Mouse (Mus musculus): ENCODE measurements around the gene 4930548H24Rik. TPM values are rescaled to one million over a fixed set of nuclear protein-coding genes. Genes with fewer than 3 reads are reported as not detected.

Gene 4930548H24Rik
- polyA plus RNA-seq (2016; fragmentation: Nextera tagmentation; extraction: Ambion mirVana): not detected in 2 replicates

DNA sequence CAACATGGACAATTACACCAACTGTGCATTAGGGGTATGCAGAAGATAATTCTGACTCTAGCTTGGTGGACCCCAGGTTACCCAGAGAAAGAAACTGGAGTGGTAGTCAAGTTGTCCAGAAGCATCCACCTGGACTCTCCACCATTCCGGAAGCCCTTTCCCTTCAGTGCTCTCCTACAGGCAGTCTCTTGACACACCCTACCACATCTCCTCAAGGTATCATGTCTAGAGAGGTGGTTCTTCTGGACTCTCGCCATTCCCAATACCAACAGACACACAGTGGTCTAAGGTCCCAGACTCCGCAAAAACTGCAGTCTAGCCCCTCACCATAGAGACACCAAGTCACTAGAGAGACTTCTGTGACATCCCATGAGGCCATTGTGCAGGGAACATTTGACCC is at the start of gene 4930548H24Rik:
TSS of gene 4930548H24Rik (plus strand) at position 301 of the 400 bp plus-strand sequence.
- Histone ChIP-seq H3K9ac (no peak within 1 kb of the TSS), H3K4me2 (replicated peaks) (no peak within 1 kb of the TSS), H3K27ac (no peak within 1 kb of the TSS), H3K4me1 (no peaks in the 10 kb centered on the region), H3K36me3 (peaks cover 41% of the 10 kb centered on the region), H3K27me3 (no peaks in the 10 kb centered on the region), H3K4me3 (no peak within 1 kb of the TSS), H3K9me3 (replicated peaks) (no peaks in the 10 kb centered on the region)
- WGBS: 93% methylated on average over 3 of the region's 3 CpGs
- ATAC-seq (ENCODE audit: low FRiP score): no peak

DNA sequence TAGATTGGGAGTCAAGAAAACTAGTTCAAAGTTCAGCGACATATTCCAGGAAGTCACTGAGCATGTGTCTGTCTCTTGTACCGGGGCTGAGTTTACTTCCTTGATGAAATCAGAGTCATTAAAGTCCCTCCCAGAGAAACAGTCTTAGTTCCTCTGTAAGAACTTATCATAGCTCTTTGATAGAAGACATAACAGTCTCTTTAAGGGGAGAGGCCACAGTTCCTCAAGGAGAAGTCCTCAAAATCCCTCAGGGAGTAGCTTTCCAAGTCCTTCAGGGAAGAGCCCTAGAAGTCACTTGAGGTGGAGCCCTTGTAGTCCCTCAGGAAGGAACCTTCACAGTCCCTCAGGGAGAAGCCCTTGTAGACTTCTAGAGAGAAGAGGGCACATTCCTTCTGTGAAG is 34.2 kb upstream of the 4930548H24Rik start:
- 84% methylated on average over 2 of the region's 2 CpGs for WGBS
- no peaks in the 10 kb centered on the region for H3K9me3 ChIP-seq (replicated peaks)
- H3K4me3 ChIP-seq: no peak overlapping the region
- H3K4me2 ChIP-seq (replicated peaks): no peak overlapping the region
- no peak overlapping the region for H3K27ac ChIP-seq
- H3K36me3 ChIP-seq: 0 out of 2 replicates have a peak, but pooled peaks cover 3% of the 10 kb centered on the region
- ATAC-seq (ENCODE audit: low FRiP score): no peak
- H3K9ac ChIP-seq: no peak overlapping the region
- H3K27me3 ChIP-seq: no peaks in the 10 kb centered on the region
- H3K4me1 ChIP-seq: peaks cover 14% of the 10 kb centered on the region

DNA sequence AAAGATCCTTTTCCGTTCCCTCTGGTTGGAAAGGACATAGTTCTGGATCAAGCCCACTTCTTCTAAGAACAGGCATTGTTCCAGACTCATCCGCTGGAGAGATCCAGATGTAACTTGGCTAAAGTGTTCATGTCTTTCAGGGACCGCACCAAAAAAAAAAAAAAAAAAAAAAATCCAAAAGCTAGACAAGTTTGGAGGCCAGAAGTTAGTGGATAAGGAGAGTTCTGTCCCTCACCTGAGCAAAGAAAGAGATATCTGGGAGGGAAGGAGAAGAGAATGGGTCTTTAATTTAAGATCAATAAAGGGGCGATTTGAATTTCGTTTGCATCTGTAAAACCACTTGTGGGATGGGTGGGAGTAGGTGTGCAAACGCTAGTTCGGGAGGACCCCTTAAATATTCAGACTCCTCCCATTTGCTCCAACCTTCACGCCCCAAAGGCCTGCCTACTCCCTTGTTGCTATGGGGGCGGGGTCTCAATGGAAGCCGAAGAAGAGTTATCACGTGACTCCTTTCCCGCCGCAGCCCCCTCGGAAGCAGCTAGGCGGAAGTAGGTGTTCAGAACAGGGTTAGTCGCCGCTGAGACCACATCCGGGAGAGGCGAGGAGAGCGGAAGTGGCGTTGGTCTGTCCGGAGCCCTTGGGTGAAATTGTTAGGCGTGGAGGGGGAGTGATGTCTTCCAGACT is 33.5 kb upstream of the 4930548H24Rik start, which contains the start of gene Zfp512:
TSS of gene Zfp512 (plus strand) at position 554 of the 684 bp plus-strand sequence.
- H3K4me2 ChIP-seq (replicated peaks): peak within 1 kb of the TSS; percentile 86
- H3K4me1 ChIP-seq: peaks cover 14% of the 10 kb centered on the region
- H3K9me3 ChIP-seq (replicated peaks): no peaks in the 10 kb centered on the region
- no peaks in the 10 kb centered on the region for H3K27me3 ChIP-seq
- 0 out of 2 replicates have a peak, but pooled peaks cover 3% of the 10 kb centered on the region for H3K36me3 ChIP-seq
- peak; percentile 99 for ATAC-seq (ENCODE audit: low FRiP score)
- peak within 1 kb of the TSS; percentile 47 for H3K4me3 ChIP-seq
- 6% methylated on average over 23 of the region's 23 CpGs for WGBS
- peak within 1 kb of the TSS; percentile 76 for H3K9ac ChIP-seq
- no peak within 1 kb of the TSS; the same call in 1 of the 2 replicates for H3K27ac ChIP-seq

DNA sequence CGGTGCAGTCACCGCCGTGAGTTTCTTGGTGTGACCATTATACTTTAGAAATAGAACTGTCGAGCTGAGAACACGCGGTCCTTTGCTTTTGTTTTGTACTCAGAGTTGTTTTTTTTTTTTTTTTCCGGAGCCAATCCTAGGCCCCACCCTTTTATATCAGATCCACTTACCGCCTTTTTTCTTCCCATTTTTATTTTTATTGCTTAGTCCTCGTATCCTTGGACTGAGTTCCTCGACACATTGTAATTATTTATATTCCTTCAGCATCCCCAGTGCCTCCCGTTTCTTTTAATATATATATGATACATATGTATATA is 33.0 kb upstream of the 4930548H24Rik start:
- under 1% methylated on average over 11 of the region's 11 CpGs for WGBS
- peak; percentile 32; the same call in 1 of the 2 replicates for ATAC-seq (ENCODE audit: low FRiP score)
- H3K4me2 ChIP-seq (replicated peaks): peak overlapping the region; percentile 86
- H3K27me3 ChIP-seq: no peaks in the 10 kb centered on the region
- H3K4me1 ChIP-seq: peaks cover 14% of the 10 kb centered on the region
- no peak overlapping the region; the same call in 1 of the 2 replicates for H3K27ac ChIP-seq
- no peaks in the 10 kb centered on the region for H3K9me3 ChIP-seq (replicated peaks)
- H3K9ac ChIP-seq: peak overlapping the region; percentile 76
- H3K4me3 ChIP-seq: peak overlapping the region; percentile 47
- 0 out of 2 replicates have a peak, but pooled peaks cover 3% of the 10 kb centered on the region for H3K36me3 ChIP-seq

DNA sequence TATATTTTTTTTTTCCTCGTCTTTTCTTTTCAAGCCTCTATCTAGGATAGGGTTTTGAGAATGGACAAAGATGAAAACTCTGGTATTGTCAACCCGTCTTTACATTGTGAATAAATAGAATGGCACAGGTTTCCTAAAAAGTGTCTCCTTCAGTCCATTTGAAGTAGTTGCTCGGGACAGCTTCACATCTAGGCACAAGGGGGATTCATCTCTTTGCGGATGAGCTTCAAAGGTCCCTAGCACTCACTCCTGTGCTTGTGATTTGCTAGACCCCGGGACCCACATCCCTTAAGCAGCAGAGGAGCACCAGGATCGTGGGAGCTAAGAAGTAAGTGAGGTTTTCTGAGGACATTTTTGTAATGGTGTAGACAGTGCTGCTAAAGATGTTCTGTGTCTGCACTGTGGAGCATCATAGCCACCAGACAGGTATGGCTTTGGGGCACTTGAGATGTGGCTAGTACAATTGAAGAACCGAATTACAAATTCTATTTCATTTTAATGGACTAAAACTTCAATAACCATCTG is 32.6 kb upstream of the 4930548H24Rik start:
- peak overlapping the region; percentile 86 for H3K4me2 ChIP-seq (replicated peaks)

DNA sequence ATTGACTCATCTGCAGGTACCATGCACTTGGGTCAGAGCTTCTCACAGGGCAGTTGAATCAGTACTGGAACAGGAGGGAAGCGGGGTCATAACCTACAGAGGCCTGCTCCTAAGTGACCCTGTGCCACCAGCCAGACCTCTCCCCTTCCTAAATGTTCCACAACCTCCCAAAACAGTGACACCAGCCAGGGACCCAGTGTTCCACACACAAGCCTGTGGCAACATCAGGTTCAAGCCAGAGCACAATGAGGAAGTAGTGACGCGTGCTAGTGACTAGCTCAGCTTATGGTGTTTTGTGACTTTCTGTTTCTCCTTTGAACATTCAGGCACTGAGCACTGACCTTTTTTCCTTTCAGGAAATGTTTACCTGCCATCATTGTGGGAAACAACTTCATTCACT is 17.7 kb upstream of the 4930548H24Rik start:
- H3K4me3 ChIP-seq: no peak overlapping the region

More for the DNA sequence above, 32.6 kb upstream of the 4930548H24Rik start:
- Histone ChIP-seq H3K36me3 (0 out of 2 replicates have a peak, but pooled peaks cover 3% of the 10 kb centered on the region), H3K9ac (peak overlapping the region; percentile 76), H3K4me3 (peak overlapping the region; percentile 47), H3K27me3 (no peaks in the 10 kb centered on the region), H3K27ac (no peak overlapping the region), H3K9me3 (replicated peaks) (no peaks in the 10 kb centered on the region), H3K4me1 (peaks cover 14% of the 10 kb centered on the region)
- 20% methylated on average over 7 of the region's 7 CpGs for WGBS
- no peak for ATAC-seq (ENCODE audit: low FRiP score)

DNA sequence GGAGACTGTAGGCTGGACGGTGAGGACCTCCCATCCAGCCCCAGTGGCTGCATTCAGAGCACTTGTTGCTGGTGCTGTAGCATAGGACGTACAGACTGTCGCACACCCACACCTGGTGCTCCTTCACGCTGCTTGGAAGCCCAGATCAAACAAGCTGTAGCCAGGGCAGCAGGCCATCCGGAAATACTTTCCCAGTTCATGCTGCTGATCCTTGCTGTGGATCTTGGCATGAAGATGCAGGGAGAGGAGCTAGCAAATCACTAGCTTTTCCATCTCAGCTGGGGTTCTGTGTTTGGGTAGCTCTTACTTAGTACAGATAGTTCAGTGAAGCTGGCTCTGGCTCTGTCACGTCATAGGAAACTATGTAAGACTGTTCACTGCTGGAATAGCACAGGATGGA is 15.8 kb upstream of the 4930548H24Rik start:
- no peak overlapping the region for H3K27ac ChIP-seq
- no peaks in the 10 kb centered on the region for H3K27me3 ChIP-seq
- ATAC-seq (ENCODE audit: low FRiP score): no peak
- H3K4me1 ChIP-seq: no peaks in the 10 kb centered on the region
- 91% methylated on average over 6 of the region's 6 CpGs for WGBS
- no peak overlapping the region for H3K4me3 ChIP-seq
- H3K36me3 ChIP-seq: peaks cover 83% of the 10 kb centered on the region
- H3K4me2 ChIP-seq (replicated peaks): no peak overlapping the region
- no peaks in the 10 kb centered on the region for H3K9me3 ChIP-seq (replicated peaks)
- no peak overlapping the region for H3K9ac ChIP-seq

More for the DNA sequence above, 17.7 kb upstream of the 4930548H24Rik start:
- Histone ChIP-seq H3K27me3 (no peaks in the 10 kb centered on the region), H3K27ac (no peak overlapping the region), H3K4me1 (no peaks in the 10 kb centered on the region), H3K9me3 (replicated peaks) (no peaks in the 10 kb centered on the region), H3K4me2 (replicated peaks) (no peak overlapping the region), H3K36me3 (peaks cover 65% of the 10 kb centered on the region), H3K9ac (no peak overlapping the region)
- no peak for ATAC-seq (ENCODE audit: low FRiP score)
- WGBS: 96% methylated on average over 3 of the region's 3 CpGs

DNA sequence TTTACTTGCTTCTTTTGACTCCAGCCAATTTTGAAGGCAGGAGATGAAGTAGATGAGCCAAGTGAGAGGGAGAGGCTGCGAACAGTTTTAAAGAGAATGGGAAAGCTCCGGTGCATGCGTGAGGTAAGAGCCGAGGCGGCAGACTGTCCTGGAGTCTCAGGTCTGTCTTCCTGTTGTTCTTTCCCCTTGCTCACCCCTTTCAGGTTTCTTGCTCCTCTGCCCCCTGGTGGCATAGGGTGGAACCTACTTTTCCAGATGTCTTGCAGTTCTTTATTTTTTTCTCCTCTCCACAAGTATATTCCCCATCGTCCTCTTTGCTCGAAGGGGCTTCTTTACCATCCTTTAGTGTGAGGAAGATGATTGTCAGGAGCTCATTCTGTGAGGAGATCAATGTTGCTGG is 15.2 kb upstream of the 4930548H24Rik start:
- WGBS: 76% methylated on average over 7 of the region's 7 CpGs
- H3K27me3 ChIP-seq: no peaks in the 10 kb centered on the region
- H3K4me2 ChIP-seq (replicated peaks): no peak overlapping the region
- no peaks in the 10 kb centered on the region for H3K4me1 ChIP-seq
- ATAC-seq (ENCODE audit: low FRiP score): no peak
- no peak overlapping the region for H3K9ac ChIP-seq
- H3K4me3 ChIP-seq: no peak overlapping the region
- H3K9me3 ChIP-seq (replicated peaks): no peaks in the 10 kb centered on the region
- peaks cover 88% of the 10 kb centered on the region for H3K36me3 ChIP-seq
- H3K27ac ChIP-seq: no peak overlapping the region

DNA sequence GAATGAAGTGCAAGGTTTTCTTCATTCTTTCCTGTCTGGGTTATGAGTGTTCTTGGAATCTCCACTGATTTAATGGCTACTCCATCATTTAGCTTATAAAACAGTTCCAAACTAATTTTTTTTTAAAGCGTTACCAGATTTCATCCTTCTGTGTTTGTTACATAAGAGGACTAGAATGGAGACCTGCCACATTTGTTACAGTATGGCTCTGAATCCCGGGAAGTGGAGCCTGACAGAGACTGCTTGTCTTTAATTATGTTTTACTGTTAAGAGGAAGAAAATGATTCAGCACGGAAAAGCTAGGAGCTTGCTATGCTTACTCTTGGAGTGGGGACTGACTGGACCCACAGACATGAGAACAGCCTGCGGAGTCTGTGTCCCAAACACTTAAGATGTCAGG is 5.0 kb upstream of the 4930548H24Rik start:
- Histone ChIP-seq H3K27ac (no peak overlapping the region), H3K4me1 (no peaks in the 10 kb centered on the region), H3K9me3 (replicated peaks) (no peaks in the 10 kb centered on the region), H3K36me3 (peaks cover 84% of the 10 kb centered on the region), H3K4me2 (replicated peaks) (no peak overlapping the region), H3K4me3 (no peak overlapping the region), H3K9ac (no peak overlapping the region), H3K27me3 (no peaks in the 10 kb centered on the region)
- 94% methylated on average over 4 of the region's 4 CpGs for WGBS
- no peak for ATAC-seq (ENCODE audit: low FRiP score)

DNA sequence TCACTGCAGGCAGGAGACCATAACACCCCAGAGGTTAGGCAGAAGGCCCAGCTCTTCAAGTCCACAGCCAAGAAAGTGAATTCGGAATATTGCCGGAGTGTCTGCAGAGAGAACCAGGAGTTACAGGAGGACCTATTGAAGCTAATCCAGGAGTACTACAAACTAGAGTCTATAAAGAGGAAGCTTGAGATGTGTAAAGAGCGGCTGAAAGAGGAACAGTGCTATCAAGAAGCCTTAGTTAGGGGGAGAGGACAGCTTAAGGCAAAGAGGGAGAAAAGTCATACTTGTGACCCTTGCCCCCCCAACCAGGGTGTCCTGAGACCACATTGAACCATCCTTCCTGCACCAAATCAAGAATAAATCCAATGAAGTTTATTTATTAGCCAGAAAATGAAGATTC is 2.3 kb downstream of the 4930548H24Rik start:
- Histone ChIP-seq H3K4me2 (replicated peaks) (no peak overlapping the region), H3K36me3 (peaks cover 20% of the 10 kb centered on the region), H3K9me3 (replicated peaks) (no peaks in the 10 kb centered on the region), H3K4me3 (no peak overlapping the region), H3K27me3 (no peaks in the 10 kb centered on the region), H3K4me1 (no peaks in the 10 kb centered on the region), H3K9ac (no peak overlapping the region), H3K27ac (no peak overlapping the region)
- ATAC-seq (ENCODE audit: low FRiP score): no peak
- whole genome bisulfite sequencing: 100% methylated on average over 3 of the region's 3 CpGs

DNA sequence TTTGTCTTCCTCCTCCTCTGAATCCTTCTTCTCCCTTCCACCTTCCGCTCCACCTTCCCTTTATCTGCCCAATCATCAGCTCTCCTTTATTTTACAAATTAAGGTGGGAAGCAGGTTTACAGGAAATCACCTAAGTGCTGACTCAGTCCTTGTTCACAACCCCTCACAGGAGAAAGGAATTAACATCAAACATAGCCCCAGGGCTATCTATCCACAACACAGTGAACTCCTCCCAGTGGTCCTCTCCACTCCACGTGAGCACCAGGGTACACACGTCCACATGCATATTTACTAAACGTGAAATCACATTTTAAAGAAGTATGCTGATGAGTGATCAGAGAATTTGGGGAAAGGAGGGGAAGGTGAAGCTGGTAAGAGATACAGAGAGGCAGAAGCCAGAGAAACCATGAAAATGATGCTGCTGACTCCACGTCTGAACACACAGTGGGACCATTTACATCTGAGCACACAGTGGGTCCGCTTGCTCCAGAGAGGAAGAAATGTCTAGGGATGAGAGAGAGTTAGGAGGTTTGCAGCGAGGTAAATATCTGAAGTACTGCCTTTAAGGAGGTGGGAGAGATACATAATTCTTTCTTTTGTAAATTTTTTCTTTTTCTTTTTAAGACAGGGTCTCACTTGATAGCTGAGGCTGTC is 3.7 kb downstream of the 4930548H24Rik start:
- Histone ChIP-seq H3K4me3 (no peak overlapping the region), H3K4me1 (no peaks in the 10 kb centered on the region), H3K4me2 (replicated peaks) (no peak overlapping the region), H3K27ac (no peak overlapping the region), H3K9ac (no peak overlapping the region), H3K9me3 (replicated peaks) (no peaks in the 10 kb centered on the region), H3K36me3 (peaks cover 15% of the 10 kb centered on the region), H3K27me3 (no peaks in the 10 kb centered on the region)
- WGBS: 69% methylated on average over 7 of the region's 7 CpGs
- no peak for ATAC-seq (ENCODE audit: low FRiP score)

DNA sequence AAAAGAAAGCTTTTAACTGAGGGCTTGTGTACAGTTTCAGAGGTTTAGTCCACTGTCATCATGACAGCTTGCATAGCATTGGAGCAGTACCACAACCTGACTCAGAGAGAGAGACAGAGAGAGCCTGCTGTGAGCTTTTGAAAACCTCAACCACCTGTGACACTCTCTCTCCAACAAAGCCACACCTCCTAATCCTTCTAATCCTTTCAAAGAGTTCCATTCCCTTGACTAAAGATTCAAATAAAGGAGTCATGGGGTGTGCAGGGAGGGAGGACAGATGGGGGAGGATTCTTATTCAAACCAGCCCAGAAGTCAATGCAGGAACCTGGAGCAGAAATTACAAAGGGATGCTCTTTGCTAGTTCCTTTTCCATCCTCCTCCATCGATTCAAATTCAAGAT is 6.5 kb downstream of the 4930548H24Rik start:
- Histone ChIP-seq H3K9me3 (replicated peaks) (no peaks in the 10 kb centered on the region), H3K4me1 (peaks cover 9% of the 10 kb centered on the region; the same call in 1 of the 2 replicates), H3K4me3 (no peak overlapping the region), H3K27me3 (no peaks in the 10 kb centered on the region), H3K9ac (no peak overlapping the region), H3K4me2 (replicated peaks) (no peak overlapping the region), H3K36me3 (peaks cover 9% of the 10 kb centered on the region), H3K27ac (no peak overlapping the region)
- no peak for ATAC-seq (ENCODE audit: low FRiP score)
- WGBS: 56% methylated on average over 1 of the region's 1 CpGs

Measured in hindbrain, embryonic 12.5 days (tissue).